Mouse (Mus musculus): ENCODE results near the gene Gm28539. TPM values are rescaled to one million over a fixed set of nuclear protein-coding genes. Genes with fewer than 3 reads are reported as not detected.

Gm28539 gene
- polyA plus RNA-seq, 1 experiment from 2014 or later = not detected

DNA sequence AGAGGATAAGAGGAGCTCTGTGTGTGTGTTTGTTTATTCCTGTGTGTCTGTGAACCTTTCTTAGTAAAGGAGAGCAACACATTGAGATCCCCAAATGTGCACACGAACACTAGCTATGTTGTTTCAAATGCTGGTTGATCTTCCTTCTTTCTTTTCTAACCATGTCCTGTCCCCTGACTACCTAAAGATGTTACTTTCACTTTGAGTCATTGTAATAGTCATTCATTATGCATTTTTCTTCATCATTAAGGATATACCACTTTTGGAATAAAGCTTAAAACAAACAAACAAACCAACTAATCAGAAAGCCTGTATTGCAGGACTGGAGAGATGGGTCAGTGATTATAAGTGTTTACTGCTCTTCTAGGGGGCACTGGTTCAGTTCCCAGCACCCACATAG lies 69.3 kb downstream of the Gm28539 start:
- ATAC-seq (ENCODE audit: low read depth) = no peak
- H3K27ac ChIP-seq = no peak overlapping the region
- no peaks in the 10 kb centered on the region for H3K27me3 ChIP-seq
- no peak for DNase-seq
- H3K36me3 ChIP-seq = peaks cover 62% of the 10 kb centered on the region
- H3K4me2 ChIP-seq = no peak overlapping the region
- WGBS (ENCODE audit: insufficient replicate concordance) = 82% methylated on average over 1 of the region's 1 CpGs
- H3K9me3 ChIP-seq (replicated peaks) = no peaks in the 10 kb centered on the region
- H3K9ac ChIP-seq = no peak overlapping the region
- no peaks in the 10 kb centered on the region for H3K4me1 ChIP-seq (replicated peaks)
- H3K4me3 ChIP-seq (replicated peaks) = no peak overlapping the region

DNA sequence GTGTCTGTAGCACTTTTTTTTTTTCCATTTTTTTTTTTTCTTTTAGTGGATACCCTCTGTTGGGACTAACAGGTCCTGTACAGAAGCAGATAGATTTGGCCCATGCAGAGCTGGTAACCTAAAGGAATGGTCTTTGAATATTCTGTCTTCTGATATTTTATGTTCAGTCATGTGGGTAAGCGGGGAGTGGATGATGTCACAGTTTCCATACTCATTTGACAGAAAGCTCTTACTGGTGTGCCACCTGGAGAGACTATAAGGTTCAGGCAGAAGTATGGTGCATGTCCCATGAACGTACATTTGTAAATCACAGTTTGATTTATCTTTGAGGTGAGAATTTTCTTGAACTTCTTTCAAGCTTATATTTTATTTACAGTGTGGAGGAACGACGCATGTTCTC lies 79.7 kb downstream of the Gm28539 start:
- Histone ChIP-seq H3K9ac (no peak overlapping the region), H3K36me3 (peaks cover 74% of the 10 kb centered on the region), H3K4me3 (replicated peaks) (no peak overlapping the region), H3K4me1 (replicated peaks) (no peaks in the 10 kb centered on the region), H3K4me2 (no peak overlapping the region), H3K27ac (no peak overlapping the region), H3K9me3 (replicated peaks) (no peaks in the 10 kb centered on the region), H3K27me3 (no peaks in the 10 kb centered on the region)
- no peak for DNase-seq
- no peak for ATAC-seq (ENCODE audit: low read depth)
- 81% methylated on average over 4 of the region's 4 CpGs for WGBS (ENCODE audit: insufficient replicate concordance)

DNA sequence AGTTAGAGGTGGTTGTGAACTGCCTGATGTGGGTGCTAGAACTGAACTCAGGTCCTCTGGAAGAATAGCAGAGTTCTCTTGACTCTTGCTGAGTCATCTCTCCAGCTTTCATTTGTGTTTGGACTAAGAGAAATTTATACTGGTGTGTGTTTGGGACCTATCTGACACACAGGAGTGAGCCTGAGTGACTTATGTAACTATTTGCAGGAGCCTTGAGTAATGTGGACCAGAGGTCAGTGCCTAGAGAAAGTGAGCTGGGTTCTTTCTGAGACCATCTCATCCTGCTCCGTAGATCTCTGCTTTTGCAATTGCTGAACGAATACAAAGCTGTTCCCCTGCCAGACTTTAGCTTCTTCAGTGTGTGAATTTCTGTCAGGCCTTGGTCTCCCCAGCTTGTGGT lies 85.4 kb downstream of the Gm28539 start:
- Histone ChIP-seq H3K9me3 (replicated peaks) (no peaks in the 10 kb centered on the region), H3K27ac (no peak overlapping the region), H3K9ac (no peak overlapping the region), H3K27me3 (no peaks in the 10 kb centered on the region), H3K4me2 (no peak overlapping the region), H3K4me3 (replicated peaks) (no peak overlapping the region), H3K36me3 (peaks cover 94% of the 10 kb centered on the region), H3K4me1 (replicated peaks) (no peaks in the 10 kb centered on the region)
- ATAC-seq (ENCODE audit: low read depth) (no peak), DNase-seq (no peak)
- 81% methylated on average over 2 of the region's 2 CpGs for WGBS (ENCODE audit: insufficient replicate concordance)

DNA sequence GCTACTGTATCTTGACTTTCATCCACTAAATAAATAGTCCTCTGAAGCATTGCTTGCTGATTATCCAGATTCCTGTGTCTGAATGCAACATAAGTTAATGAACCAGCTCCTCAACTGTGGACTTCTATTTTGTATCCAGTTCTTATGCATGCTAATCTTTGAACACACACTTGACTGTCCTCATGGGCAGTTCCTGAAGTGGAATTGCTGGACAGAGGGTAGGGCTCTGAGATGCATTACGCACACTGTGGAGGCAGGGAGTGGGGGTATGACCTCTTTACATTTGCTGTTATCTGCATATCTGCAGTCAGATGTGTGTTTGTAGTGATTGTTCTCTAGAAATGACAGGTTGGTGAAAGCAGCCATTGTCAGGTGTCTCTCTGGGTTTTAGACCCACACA lies 91.6 kb downstream of the Gm28539 start:
- H3K4me1 ChIP-seq (replicated peaks) = no peaks in the 10 kb centered on the region
- H3K27me3 ChIP-seq = no peaks in the 10 kb centered on the region
- DNase-seq (no peak), ATAC-seq (ENCODE audit: low read depth) (no peak)
- no peak overlapping the region for H3K4me3 ChIP-seq (replicated peaks)
- H3K9me3 ChIP-seq (replicated peaks) = no peaks in the 10 kb centered on the region
- peaks cover 62% of the 10 kb centered on the region for H3K36me3 ChIP-seq
- no peak overlapping the region for H3K9ac ChIP-seq
- no peak overlapping the region for H3K27ac ChIP-seq
- 82% methylated on average over 1 of the region's 1 CpGs for WGBS (ENCODE audit: insufficient replicate concordance)
- H3K4me2 ChIP-seq = no peak overlapping the region

DNA sequence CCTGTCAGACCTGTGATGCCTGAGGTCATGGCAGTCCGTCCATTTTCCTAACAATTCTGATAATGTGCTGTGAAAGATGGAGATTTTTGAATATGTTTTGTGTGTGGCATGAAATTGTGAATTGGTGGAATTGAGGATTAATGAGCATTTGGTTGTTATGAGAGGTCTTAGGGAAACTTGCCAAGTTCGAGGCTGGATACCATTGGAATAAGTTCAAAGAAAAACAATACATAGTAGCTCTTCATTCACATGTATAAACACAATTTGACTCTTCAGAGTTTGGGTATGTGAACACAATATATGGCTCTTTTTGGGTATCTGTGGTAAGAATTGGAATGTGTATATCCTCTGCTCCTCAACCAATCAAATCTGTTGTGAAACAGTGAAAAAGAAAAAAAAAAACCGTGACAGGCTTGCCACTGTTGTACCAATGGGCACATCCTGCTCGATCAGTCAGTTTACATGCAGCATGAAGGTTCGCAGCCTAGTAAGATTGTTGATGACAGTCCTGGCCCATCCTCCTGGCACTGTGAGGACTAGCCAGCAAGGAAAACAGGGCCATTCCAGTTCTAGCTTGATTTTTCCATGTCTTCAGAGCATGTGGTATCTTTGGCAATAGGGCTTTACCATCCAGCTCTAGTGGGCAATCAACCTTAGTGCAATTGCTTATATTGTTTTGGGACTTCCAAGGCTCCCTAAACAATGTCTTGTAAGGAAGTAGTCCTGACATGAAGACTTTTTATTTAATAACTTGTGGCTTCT lies 102.1 kb downstream of the Gm28539 start:
- peaks cover 63% of the 10 kb centered on the region for H3K36me3 ChIP-seq

DNA sequence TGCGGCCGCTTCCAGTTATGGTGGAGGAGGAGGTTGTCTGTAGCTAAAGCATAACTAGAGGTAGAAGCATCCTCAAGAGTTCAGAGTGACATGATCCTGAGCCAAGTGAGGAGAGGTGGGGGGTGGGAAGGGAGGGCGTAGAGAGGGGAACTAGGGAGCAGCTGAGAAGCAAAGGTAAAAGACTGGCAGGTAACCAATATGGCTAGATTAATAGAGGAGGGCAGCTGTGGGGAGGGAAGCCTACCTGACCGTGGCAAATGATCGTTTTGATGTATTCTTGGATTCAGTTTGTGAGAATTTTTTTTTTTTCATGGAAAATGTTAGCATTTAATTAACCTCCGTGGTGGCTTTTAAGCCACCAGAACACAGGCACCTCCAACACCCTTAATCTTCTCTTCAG lies 107.5 kb downstream of the Gm28539 start:
- ATAC-seq (ENCODE audit: low read depth) = no peak
- H3K9me3 ChIP-seq (replicated peaks) = no peaks in the 10 kb centered on the region
- DNase-seq = no peak
- no peaks in the 10 kb centered on the region for H3K27me3 ChIP-seq
- no peak overlapping the region for H3K9ac ChIP-seq
- H3K4me1 ChIP-seq (replicated peaks) = no peaks in the 10 kb centered on the region
- H3K4me2 ChIP-seq = no peak overlapping the region
- H3K36me3 ChIP-seq = peaks cover 66% of the 10 kb centered on the region
- no peak overlapping the region for H3K4me3 ChIP-seq (replicated peaks)
- H3K27ac ChIP-seq = no peak overlapping the region
- 89% methylated on average over 6 of the region's 6 CpGs for whole genome bisulfite sequencing (ENCODE audit: insufficient replicate concordance)

More for the DNA sequence above, 102.1 kb downstream of the Gm28539 start:
- no peak overlapping the region for H3K4me2 ChIP-seq
- 73% methylated on average over 5 of the region's 5 CpGs for WGBS (ENCODE audit: insufficient replicate concordance)
- H3K4me3 ChIP-seq (replicated peaks) = no peak overlapping the region
- no peaks in the 10 kb centered on the region for H3K4me1 ChIP-seq (replicated peaks)
- no peak for ATAC-seq (ENCODE audit: low read depth)
- H3K27me3 ChIP-seq = no peaks in the 10 kb centered on the region
- H3K27ac ChIP-seq = no peak overlapping the region
- H3K9ac ChIP-seq = no peak overlapping the region
- no peak for DNase-seq
- H3K9me3 ChIP-seq (replicated peaks) = no peaks in the 10 kb centered on the region

DNA sequence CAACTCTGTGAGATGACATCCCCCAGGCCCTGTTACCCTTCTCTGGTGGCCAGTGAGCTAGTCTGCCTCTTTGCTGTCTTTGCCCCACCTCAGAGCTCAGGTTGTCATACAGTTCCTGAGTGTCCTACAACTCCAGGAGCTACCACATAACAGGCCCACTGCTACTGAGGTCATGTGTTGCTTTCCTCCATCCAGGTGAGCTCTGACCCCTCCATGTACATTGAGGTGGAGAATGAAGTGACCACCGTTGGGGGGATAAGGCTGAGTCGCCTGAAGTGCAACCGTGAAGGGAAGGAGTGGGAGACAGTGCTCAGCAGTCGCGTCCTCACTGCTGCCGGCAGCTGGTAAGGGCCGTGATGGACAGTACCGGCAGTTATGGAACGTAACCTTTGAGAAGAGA lies 112.6 kb downstream of the Gm28539 start:
- H3K27ac ChIP-seq = no peak overlapping the region
- H3K9ac ChIP-seq = no peak overlapping the region
- WGBS (ENCODE audit: insufficient replicate concordance) = 90% methylated on average over 9 of the region's 9 CpGs
- H3K4me3 ChIP-seq (replicated peaks) = no peak overlapping the region
- peaks cover 89% of the 10 kb centered on the region for H3K36me3 ChIP-seq
- H3K27me3 ChIP-seq = no peaks in the 10 kb centered on the region
- no peaks in the 10 kb centered on the region for H3K4me1 ChIP-seq (replicated peaks)
- no peak overlapping the region for H3K4me2 ChIP-seq
- no peaks in the 10 kb centered on the region for H3K9me3 ChIP-seq (replicated peaks)
- ATAC-seq (ENCODE audit: low read depth) (no peak), DNase-seq (no peak)

DNA sequence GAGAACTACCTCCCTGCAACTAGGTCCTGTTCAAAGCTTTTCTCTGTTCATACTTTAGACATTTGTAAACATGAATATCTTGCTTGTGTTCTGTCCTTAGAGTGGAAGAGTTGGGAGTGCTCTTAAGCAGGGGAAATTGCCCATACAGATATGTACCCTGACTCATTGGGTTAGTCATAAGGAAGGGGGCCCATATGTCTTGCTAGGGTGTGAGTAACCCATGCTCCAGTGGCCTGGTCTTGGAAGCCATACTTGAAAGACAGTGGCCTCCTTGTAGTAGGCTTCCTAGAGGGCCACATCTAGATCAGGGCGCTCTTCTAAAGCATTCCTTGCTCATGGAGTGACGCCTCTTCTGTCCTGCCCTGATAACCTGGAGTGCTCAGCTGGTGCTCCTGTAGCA lies 114.0 kb downstream of the Gm28539 start:
- H3K36me3 ChIP-seq = peaks cover 93% of the 10 kb centered on the region
- H3K27ac ChIP-seq = no peak overlapping the region
- H3K4me1 ChIP-seq (replicated peaks) = no peaks in the 10 kb centered on the region
- 78% methylated on average over 2 of the region's 2 CpGs for WGBS (ENCODE audit: insufficient replicate concordance)
- DNase-seq (no peak), ATAC-seq (ENCODE audit: low read depth) (no peak)
- no peaks in the 10 kb centered on the region for H3K9me3 ChIP-seq (replicated peaks)
- no peak overlapping the region for H3K4me2 ChIP-seq
- H3K4me3 ChIP-seq (replicated peaks) = no peak overlapping the region
- no peaks in the 10 kb centered on the region for H3K27me3 ChIP-seq
- no peak overlapping the region for H3K9ac ChIP-seq

DNA sequence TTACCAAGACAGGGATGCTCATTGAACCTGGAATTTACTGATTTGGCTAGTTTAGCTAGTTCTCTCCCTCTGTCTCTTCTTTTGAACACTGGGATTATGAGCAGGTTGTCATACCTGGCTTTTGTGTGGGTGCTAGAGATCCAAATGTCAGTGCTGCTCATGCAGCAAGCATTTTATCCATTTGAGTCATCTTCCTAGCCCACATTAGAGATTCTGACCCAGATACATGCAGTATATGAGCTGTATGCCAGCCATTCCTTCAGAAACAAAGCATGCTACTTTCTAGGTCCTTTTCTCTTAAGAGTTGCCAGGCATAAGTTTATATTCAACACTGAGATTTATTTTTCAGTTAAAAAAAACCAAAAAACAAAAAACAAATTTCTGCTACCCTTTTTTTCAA lies 116.4 kb downstream of the Gm28539 start:
- H3K27me3 ChIP-seq = no peaks in the 10 kb centered on the region
- no peaks in the 10 kb centered on the region for H3K9me3 ChIP-seq (replicated peaks)
- peaks cover 92% of the 10 kb centered on the region for H3K36me3 ChIP-seq

DNA sequence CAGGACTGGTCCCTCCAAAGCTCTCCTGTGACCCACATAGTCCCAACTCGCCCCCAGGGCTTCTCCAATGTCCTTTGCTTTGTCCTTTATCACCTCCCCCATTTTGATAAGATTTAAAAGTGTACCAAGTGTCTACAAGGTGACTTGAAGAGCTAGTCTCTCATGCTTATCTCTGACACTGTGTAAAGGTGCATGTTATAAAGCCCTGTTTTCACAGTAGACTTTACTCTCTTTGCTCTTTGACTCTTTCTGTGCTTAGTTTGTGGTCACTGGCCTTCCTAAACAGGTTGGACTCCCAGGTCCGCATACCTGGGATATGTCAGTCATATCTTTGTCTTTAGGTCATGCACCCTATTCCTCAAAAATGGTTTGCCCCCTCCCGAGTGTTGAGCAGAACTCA lies 118.7 kb downstream of the Gm28539 start:
- 70% methylated on average over 3 of the region's 3 CpGs for WGBS (ENCODE audit: insufficient replicate concordance)
- ATAC-seq (ENCODE audit: low read depth) (no peak), DNase-seq (no peak)
- Histone ChIP-seq H3K4me1 (replicated peaks) (no peaks in the 10 kb centered on the region), H3K27me3 (no peaks in the 10 kb centered on the region), H3K9me3 (replicated peaks) (peaks cover 3% of the 10 kb centered on the region; the same call in 1 of the 2 replicates), H3K36me3 (peaks cover 75% of the 10 kb centered on the region), H3K4me3 (replicated peaks) (no peak overlapping the region), H3K4me2 (no peak overlapping the region), H3K9ac (no peak overlapping the region), H3K27ac (no peak overlapping the region)

More for the DNA sequence above, 116.4 kb downstream of the Gm28539 start:
- no peak overlapping the region for H3K27ac ChIP-seq
- no peak overlapping the region for H3K9ac ChIP-seq
- no peaks in the 10 kb centered on the region for H3K4me1 ChIP-seq (replicated peaks)
- no peak overlapping the region for H3K4me3 ChIP-seq (replicated peaks)
- DNase-seq = no peak
- H3K4me2 ChIP-seq = no peak overlapping the region
- no peak for ATAC-seq (ENCODE audit: low read depth)

DNA sequence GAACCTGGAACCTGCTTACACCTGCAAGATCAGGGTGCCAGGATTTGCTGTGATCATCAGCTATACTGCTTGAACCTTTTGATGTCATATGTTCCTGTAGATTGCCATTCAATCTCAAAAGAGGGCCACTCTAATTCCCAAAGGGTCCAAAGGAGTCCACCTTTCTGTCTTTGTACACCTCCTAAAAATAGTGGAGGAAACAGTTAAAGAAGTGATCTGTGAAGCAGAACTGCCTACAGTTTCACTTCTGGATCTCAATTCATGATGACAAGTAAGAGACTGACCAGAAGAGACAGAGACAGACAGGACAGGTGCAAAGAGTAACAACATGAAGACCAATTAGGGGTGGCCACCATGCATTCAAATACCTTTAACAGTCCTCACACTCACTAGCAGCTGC lies 127.1 kb downstream of the Gm28539 start:
- no peaks in the 10 kb centered on the region for H3K27me3 ChIP-seq
- no peak overlapping the region for H3K4me2 ChIP-seq
- H3K4me3 ChIP-seq (replicated peaks) = no peak overlapping the region
- no peak overlapping the region for H3K27ac ChIP-seq
- ATAC-seq (ENCODE audit: low read depth) (no peak), DNase-seq (no peak)
- H3K9ac ChIP-seq = no peak overlapping the region
- no peaks in the 10 kb centered on the region for H3K9me3 ChIP-seq (replicated peaks)
- peaks cover 61% of the 10 kb centered on the region for H3K36me3 ChIP-seq
- no peaks in the 10 kb centered on the region for H3K4me1 ChIP-seq (replicated peaks)

DNA sequence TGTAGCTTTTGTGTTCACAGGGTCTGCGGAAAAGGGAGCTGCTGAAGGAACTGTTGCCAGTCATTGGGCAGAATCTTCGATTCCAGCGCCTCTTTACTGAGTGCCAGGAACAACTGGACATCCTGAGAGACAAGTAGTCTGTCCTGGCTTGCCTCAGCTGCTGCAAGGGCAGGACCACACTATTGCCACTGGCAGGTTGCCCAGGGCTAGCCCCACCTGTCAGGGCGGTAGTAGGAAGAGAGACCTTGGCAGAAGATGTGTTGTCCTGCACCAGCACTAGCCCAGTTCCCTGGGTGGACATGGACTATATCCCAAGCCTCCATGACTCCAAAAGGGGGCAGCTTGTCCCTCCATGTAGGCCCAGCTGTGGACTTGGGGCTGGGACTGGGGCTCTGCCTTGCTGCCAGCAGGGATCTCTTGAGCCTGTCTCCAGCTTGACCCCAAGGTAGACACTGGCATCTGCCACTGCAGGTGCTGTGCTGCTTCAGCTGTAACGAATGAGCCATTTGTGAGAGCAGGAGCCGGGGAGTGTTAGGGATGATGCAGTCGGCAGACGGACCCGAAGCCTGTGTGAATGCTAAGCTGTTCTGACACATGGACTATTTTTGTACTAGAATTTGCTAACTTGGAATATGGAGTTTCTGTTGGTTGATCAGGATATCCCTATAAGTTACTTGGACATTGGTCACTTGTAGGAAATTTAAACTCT lies 133.2 kb downstream of the Gm28539 start:
- Histone ChIP-seq H3K9me3 (replicated peaks) (no peaks in the 10 kb centered on the region), H3K4me2 (no peak overlapping the region), H3K27me3 (no peaks in the 10 kb centered on the region), H3K4me3 (replicated peaks) (no peak overlapping the region), H3K36me3 (peaks cover 40% of the 10 kb centered on the region), H3K27ac (no peak overlapping the region), H3K9ac (no peak overlapping the region), H3K4me1 (replicated peaks) (no peaks in the 10 kb centered on the region)
- 88% methylated on average over 9 of the region's 9 CpGs for WGBS (ENCODE audit: insufficient replicate concordance)
- ATAC-seq (ENCODE audit: low read depth) (no peak), DNase-seq (no peak)

Data from liver, embryonic 13.5 days (tissue).